Mouse (Mus musculus): ENCODE data around the gene Gata1. TPM values are rescaled to one million over a fixed set of nuclear protein-coding genes. Genes with fewer than 3 reads are reported as not detected.
"Not testable (repeated sequence)": the region's sequence is repeated elsewhere in the genome, so short reads cannot be mapped to it uniquely, and the experiment has no call there.

The Gata1 gene
- polyA plus RNA-seq (2016; fragmentation: Nextera tagmentation; extraction: Ambion mirVana), result 1.2 and 1.5 TPM in 2 replicates

DNA sequence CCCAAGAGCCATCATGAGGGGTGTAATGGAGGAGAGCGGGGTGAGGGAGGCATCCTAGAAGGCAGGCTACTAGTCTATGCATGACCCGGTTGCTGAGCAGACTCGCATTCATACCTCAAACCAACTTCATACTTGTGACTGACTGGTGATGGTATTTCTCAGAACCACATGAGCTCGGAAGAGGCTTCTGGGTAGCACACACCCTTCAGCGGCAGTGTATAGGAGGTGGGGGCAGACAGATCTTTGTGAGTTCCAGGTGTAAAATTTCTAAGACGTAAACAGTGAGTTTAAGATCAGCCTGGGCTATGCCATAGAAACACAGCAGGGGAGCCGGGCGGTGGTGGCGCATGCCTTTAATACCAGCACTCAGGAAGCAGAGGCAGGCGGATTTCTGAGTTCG is at the start of gene Gata1:
Gene Gata1, minus strand, starts transcription at position 180 of the 400 bp plus-strand sequence.
- WGBS, result 94% methylated on average over 11 of the region's 11 CpGs
- H3K4me2 ChIP-seq (replicated peaks), result no peak within 1 kb of the TSS
- no peaks in the 10 kb centered on the region for H3K27me3 ChIP-seq (replicated peaks)
- no peaks in the 10 kb centered on the region for H3K36me3 ChIP-seq
- no peaks in the 10 kb centered on the region for H3K4me1 ChIP-seq
- ATAC-seq (ENCODE audit: low FRiP score, low read depth), result no peak
- H3K9ac ChIP-seq, result no peak within 1 kb of the TSS
- H3K27ac ChIP-seq, result no peak within 1 kb of the TSS
- no peak within 1 kb of the TSS for H3K4me3 ChIP-seq
- no peaks in the 10 kb centered on the region for H3K9me3 ChIP-seq

DNA sequence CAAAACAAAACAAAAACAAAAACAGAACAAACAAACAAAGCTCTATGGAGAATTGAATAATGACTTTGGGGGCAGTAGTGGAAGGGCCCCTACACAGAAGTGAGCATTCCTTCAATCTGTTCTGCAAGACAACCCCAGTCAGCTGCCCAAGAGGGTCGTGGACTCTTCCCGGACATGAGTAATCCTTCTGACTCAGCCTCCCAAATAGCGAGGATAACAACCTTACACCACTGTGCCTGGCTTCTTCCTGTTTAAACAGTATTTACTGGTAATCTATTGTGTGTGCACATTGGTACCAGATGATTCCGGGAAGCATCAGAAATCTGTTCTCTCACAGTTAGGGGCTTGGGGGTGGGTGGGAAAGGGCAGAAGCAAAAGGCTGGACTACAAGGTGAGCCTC is 48.9 kb upstream of the Gata1 start:
- no peaks in the 10 kb centered on the region for H3K27me3 ChIP-seq (replicated peaks)

DNA sequence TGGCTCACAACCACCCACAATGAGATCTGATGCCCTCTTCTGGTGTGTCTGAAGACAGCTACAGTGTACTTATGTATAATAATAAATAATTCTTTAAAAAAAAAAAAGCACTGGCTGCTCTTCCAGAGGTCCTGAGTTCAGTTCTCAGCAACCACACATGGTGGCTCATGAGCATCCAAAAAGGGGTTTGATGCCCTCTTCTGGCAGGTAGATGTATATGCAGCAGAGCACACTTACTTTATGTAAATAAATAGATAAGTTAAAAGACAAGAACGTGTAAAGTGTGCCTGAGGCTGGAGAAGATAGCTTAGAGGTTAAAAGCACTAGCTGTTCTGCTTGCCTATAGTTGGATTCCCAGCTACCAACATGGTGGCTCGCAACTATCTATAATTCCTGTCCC is 46.9 kb upstream of the Gata1 start:
- no peak for ATAC-seq (ENCODE audit: low FRiP score, low read depth)
- no peak overlapping the region for H3K9ac ChIP-seq
- no peak overlapping the region for H3K4me2 ChIP-seq (replicated peaks)
- no peaks in the 10 kb centered on the region for H3K36me3 ChIP-seq
- H3K27ac ChIP-seq, result no peak overlapping the region
- no peaks in the 10 kb centered on the region for H3K9me3 ChIP-seq
- H3K27me3 ChIP-seq (replicated peaks), result no peaks in the 10 kb centered on the region
- no peaks in the 10 kb centered on the region for H3K4me1 ChIP-seq
- WGBS, result 83% methylated on average over 2 of the region's 2 CpGs
- H3K4me3 ChIP-seq, result no peak overlapping the region

More for the DNA sequence above, 48.9 kb upstream of the Gata1 start:
- H3K36me3 ChIP-seq, result no peaks in the 10 kb centered on the region
- H3K9me3 ChIP-seq, result no peaks in the 10 kb centered on the region
- H3K27ac ChIP-seq, result no peak overlapping the region
- no peaks in the 10 kb centered on the region for H3K4me1 ChIP-seq
- ATAC-seq (ENCODE audit: low FRiP score, low read depth), result no peak
- H3K4me2 ChIP-seq (replicated peaks), result no peak overlapping the region
- no peak overlapping the region for H3K9ac ChIP-seq
- 73% methylated on average over 4 of the region's 4 CpGs for WGBS
- no peak overlapping the region for H3K4me3 ChIP-seq

DNA sequence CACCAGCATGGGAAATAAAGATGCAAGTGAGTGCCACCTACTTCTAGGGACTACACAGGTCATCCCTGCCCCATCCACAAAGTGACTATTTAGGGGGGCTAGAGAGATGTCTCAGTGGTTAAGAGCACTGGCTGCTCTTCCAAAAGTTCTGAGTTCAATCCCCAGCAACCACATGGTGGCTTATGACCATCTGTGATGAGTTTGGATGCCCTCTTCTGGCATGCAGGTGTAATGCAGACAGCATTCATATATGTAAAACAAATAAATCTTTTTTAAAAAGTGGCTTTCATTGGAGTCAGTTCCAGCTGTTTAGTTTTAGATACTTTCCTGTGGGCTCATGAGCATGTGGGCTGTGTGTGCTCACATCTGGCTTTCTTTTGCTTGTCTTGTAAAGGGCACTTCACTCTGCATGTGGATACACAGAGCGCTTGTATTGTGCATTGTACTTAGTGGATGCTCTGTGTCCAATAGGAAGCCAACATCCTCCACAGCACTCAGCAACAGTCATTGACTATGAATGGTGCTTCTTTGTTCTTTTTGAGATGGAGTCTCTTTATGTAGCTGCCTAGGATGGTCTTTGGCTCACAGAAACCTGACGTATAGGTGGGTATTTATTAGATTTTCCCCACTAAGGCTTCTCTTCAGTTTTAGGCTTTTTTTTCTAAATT is 42.4 kb upstream of the Gata1 start:
- Histone ChIP-seq H3K27ac (no peak overlapping the region), H3K27me3 (replicated peaks) (no peaks in the 10 kb centered on the region), H3K4me3 (no peak overlapping the region), H3K9ac (no peak overlapping the region), H3K36me3 (no peaks in the 10 kb centered on the region), H3K9me3 (no peaks in the 10 kb centered on the region), H3K4me2 (replicated peaks) (no peak overlapping the region), H3K4me1 (no peaks in the 10 kb centered on the region)
- ATAC-seq (ENCODE audit: low FRiP score, low read depth), result no peak
- WGBS, result 55% methylated on average over 2 of the region's 2 CpGs

DNA sequence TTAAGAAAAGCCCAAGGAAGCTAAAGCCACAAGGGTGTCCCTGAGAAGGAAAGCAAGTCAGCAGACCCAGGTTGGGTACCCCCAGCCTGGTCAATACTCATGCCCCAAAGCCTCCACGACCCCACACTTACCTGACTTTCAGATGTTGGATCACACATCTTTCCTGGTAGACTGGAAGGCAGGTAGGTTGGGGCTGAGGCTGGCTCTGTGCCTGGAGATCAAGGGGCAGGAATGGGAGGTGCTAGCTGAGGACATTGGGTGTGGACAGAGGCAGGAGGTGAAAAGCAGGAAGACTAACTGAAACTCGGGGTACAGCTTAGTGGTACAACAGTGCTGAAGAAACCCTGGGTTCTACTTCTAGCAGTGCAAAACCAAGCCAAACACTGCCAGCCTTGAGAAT is 40.4 kb upstream of the Gata1 start, which contains the start of gene Glod5:
Gene Glod5, minus strand, starts transcription at position 207 of the 400 bp plus-strand sequence.
- no peak for ATAC-seq (ENCODE audit: low FRiP score, low read depth)
- 65% methylated on average over 2 of the region's 2 CpGs for WGBS
- H3K27ac ChIP-seq, result no peak within 1 kb of the TSS
- H3K36me3 ChIP-seq, result no peaks in the 10 kb centered on the region
- no peaks in the 10 kb centered on the region for H3K4me1 ChIP-seq
- H3K4me3 ChIP-seq, result no peak within 1 kb of the TSS
- H3K27me3 ChIP-seq (replicated peaks), result no peaks in the 10 kb centered on the region
- H3K9ac ChIP-seq, result no peak within 1 kb of the TSS
- no peak within 1 kb of the TSS for H3K4me2 ChIP-seq (replicated peaks)
- no peaks in the 10 kb centered on the region for H3K9me3 ChIP-seq

DNA sequence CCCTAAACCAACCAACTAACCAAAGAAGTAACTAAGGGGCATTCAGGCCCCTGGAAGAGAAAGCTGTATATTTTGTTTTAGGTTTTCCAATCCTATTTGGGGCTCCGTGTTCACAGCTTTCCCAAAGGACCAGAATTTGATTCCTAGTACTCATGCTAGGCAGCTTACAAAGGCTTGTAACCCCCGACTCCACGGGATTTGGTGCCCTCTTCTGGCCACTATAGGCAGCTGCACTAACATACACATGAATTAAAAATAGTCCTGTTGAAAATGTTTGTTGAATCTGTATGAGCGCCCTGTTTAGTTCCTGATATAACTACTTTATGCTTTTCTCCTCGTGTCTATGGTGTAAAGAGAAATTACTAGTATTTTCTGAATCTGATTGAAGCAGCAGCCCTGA is 39.3 kb upstream of the Gata1 start:
- Histone ChIP-seq H3K36me3 (no peaks in the 10 kb centered on the region), H3K9ac (no peak overlapping the region), H3K4me3 (no peak overlapping the region), H3K4me2 (replicated peaks) (no peak overlapping the region), H3K27me3 (replicated peaks) (no peaks in the 10 kb centered on the region), H3K27ac (no peak overlapping the region), H3K9me3 (no peaks in the 10 kb centered on the region), H3K4me1 (no peaks in the 10 kb centered on the region)
- ATAC-seq (ENCODE audit: low FRiP score, low read depth), result no peak
- WGBS, result 11% methylated on average over 5 of the region's 5 CpGs

DNA sequence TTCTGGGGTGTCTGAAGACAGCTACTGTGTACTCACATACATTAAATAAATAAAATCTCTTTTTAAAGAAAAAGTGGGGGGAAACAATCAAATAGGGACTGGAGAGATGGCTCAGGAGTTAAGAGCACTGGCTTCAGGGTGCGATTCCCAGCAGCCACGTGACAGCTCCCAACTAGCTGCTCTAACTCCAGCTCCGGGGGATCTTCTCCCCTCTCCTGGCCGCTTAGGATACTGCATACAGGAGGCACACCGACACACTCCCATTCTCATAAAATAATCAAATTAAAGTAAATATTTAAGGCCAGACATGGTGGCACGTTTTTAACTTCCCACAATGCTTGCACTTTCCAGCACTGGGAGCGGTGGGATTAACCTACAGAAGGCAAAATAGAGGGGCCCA is 37.8 kb upstream of the Gata1 start:
- H3K4me1 ChIP-seq, result not testable (repeated sequence)
- 29% methylated on average over 7 of the region's 7 CpGs for WGBS

DNA sequence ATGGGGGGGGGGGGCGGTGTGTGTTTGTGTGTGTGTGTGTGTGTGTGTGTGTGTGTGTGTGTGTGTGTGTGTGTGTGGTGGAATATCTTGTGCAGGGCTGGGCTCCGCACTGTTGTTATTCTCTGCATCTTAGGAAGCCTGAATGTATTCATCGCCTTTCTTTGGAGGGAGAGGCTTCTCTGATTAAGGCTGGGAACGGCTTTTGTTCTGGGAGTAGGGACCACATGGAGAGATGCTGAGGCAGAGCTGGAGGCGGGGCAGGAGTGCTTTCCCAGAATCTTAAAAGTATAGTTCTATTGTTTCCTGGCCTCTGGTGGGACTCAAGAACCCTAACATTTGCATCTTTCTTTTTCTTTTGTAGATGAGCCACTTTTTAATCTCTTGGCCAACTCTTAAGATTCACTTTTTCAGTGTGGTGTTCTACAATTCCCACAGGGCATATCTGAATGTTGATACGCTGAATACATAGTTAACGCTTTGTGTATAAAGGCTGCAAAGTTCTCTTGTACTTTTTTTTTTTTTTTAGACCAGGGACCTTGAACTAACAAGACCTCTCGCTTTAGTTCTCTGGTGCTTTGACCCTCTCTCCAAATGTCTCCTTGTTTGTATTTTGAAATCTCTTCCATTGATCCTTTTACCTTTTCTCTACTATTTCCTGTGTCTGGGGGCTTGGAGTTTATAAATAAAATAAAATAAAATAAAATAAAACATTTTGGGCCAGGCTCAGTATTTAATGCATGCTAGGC is 35.9 kb upstream of the Gata1 start:
- 19% methylated on average over 7 of the region's 8 CpGs for WGBS
- Histone ChIP-seq H3K4me2 (replicated peaks) (no peak overlapping the region), H3K4me1 (no peaks in the 10 kb centered on the region), H3K4me3 (no peak overlapping the region), H3K9ac (no peak overlapping the region), H3K9me3 (no peaks in the 10 kb centered on the region), H3K27me3 (replicated peaks) (no peaks in the 10 kb centered on the region), H3K36me3 (no peaks in the 10 kb centered on the region), H3K27ac (no peak overlapping the region)
- no peak for ATAC-seq (ENCODE audit: low FRiP score, low read depth)

More for the DNA sequence above, 37.8 kb upstream of the Gata1 start:
- not testable (repeated sequence) for H3K4me2 ChIP-seq (replicated peaks); ATAC-seq (ENCODE audit: low FRiP score, low read depth); H3K27me3 ChIP-seq (replicated peaks); H3K36me3 ChIP-seq; H3K27ac ChIP-seq; H3K9ac ChIP-seq; H3K4me3 ChIP-seq; H3K9me3 ChIP-seq

DNA sequence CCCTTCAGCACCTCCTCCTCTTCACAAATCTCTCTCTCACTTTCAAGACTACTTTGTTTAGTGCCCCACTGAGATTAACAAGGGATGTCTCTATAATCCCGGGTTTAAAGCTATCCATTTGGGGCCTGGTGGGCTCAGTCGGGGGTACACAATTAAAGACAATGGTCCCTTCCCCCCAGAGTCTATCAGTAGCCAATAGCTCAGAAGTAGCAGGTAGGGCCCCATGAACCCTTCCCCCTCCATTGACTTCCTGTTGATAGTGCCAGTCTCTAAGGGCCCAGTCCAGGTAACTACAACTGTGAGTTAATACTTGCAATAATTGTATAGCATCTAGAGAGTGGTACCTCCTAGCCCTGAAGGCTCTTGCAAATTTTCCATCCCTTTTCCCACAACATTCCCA is 35.3 kb upstream of the Gata1 start:
- no peak; the same call in 1 of the 2 replicates for ATAC-seq (ENCODE audit: low FRiP score, low read depth)

DNA sequence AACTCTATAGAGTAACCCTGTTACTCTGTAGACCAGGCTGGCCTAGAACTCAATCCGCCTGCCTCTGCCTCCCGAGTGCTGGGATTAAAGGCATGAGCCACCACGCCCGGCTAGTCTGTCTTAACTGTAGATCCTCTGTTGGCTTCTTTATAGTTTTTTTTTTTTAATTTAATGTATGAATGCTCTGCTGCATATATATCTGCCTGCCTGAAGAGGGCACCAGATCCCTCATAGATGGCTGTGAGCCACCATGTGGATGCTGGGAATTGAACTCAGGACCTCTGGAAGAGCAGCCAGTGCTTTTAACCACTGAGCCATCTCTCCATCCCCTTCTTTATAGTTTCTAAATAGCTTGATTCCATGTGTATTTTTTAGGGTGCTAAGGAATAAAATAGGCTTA is 31.5 kb upstream of the Gata1 start:
- not testable (repeated sequence) for H3K27ac ChIP-seq; H3K27me3 ChIP-seq (replicated peaks); H3K4me1 ChIP-seq; ATAC-seq (ENCODE audit: low FRiP score, low read depth); H3K9ac ChIP-seq; H3K4me2 ChIP-seq (replicated peaks); H3K36me3 ChIP-seq; H3K4me3 ChIP-seq; H3K9me3 ChIP-seq
- WGBS, result 91% methylated on average over 4 of the region's 4 CpGs

More for the DNA sequence above, 35.3 kb upstream of the Gata1 start:
- Histone ChIP-seq H3K4me1 (no peaks in the 10 kb centered on the region), H3K4me2 (replicated peaks) (no peak overlapping the region), H3K9me3 (no peaks in the 10 kb centered on the region), H3K36me3 (no peaks in the 10 kb centered on the region), H3K9ac (no peak overlapping the region), H3K27ac (no peak overlapping the region), H3K4me3 (no peak overlapping the region), H3K27me3 (replicated peaks) (no peaks in the 10 kb centered on the region)
- WGBS, result 14% methylated on average over 2 of the region's 2 CpGs

DNA sequence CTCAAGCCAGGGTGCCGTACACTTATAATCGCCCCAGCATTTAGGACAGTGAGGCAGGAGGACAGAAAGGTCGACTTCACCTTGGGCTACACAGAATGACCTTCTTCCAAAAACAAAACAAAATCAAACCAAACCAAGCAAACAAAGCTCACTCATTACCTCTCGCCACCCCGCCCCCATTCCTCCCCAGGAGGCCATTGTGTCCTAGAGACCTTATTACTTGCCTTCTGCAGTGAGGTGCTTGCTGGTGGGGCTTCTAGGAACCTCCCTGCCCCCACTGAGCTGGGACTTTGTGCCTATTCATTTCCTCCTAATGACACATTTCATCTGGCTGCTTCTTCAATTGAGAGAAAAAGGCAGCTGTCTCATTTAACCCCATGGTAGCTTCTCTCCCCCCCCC is 30.7 kb upstream of the Gata1 start:
- Histone ChIP-seq H3K27me3 (replicated peaks) (no peaks in the 10 kb centered on the region), H3K4me2 (replicated peaks) (no peak overlapping the region), H3K9me3 (no peaks in the 10 kb centered on the region), H3K4me3 (no peak overlapping the region), H3K4me1 (no peaks in the 10 kb centered on the region), H3K36me3 (no peaks in the 10 kb centered on the region), H3K9ac (no peak overlapping the region), H3K27ac (no peak overlapping the region)
- ATAC-seq (ENCODE audit: low FRiP score, low read depth), result no peak
- 27% methylated on average over 5 of the region's 5 CpGs for WGBS

DNA sequence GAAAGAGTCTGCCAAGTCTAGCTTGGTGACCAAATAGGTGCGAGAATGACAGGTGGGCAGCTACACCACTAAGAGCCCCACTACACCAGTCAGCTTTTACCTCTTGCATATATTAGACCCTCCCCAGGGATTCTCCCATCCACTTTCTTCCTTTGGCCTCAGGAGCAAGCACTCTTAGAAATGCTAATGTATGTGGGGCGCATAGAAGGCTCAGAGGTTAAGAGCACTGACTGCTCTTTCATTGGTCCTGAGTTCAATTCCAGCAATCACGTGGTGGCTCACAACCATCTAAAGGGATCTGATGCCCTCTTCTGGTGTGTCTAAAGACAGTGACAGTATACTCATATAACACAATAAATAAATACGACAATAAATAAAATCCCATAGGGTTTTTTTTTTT is 25.1 kb upstream of the Gata1 start:
- H3K36me3 ChIP-seq, result no peaks in the 10 kb centered on the region
- no peaks in the 10 kb centered on the region for H3K4me1 ChIP-seq
- no peak overlapping the region for H3K9ac ChIP-seq
- WGBS, result 44% methylated on average over 4 of the region's 4 CpGs
- no peaks in the 10 kb centered on the region for H3K27me3 ChIP-seq (replicated peaks)
- no peak overlapping the region for H3K27ac ChIP-seq
- H3K4me2 ChIP-seq (replicated peaks), result no peak overlapping the region
- no peak overlapping the region for H3K4me3 ChIP-seq
- ATAC-seq (ENCODE audit: low FRiP score, low read depth), result no peak
- H3K9me3 ChIP-seq, result no peaks in the 10 kb centered on the region

DNA sequence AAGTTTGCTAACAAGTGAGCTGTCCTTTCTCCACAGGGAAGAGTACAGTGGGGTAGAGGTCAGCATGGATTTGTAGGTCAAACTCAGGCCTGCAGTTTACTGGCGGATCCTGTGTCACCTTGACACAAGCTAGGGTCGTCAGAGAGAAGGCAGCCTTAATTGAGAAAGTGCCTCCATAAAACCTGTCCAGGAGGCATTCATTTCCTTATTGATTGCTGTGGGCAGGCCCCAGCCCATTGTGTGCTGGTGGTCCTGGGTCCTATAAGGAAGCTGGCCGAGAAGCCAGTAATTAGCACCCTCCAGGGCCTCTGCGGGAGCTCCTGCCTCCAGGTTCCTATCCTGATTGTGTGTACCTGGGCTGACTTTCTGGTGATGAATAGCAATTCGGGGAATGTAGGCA is 24.1 kb upstream of the Gata1 start:
- WGBS, result 21% methylated on average over 5 of the region's 5 CpGs
- no peak overlapping the region for H3K9ac ChIP-seq
- no peaks in the 10 kb centered on the region for H3K36me3 ChIP-seq
- H3K27ac ChIP-seq, result no peak overlapping the region
- H3K27me3 ChIP-seq (replicated peaks), result no peaks in the 10 kb centered on the region
- no peak for ATAC-seq (ENCODE audit: low FRiP score, low read depth)
- no peaks in the 10 kb centered on the region for H3K9me3 ChIP-seq
- no peaks in the 10 kb centered on the region for H3K4me1 ChIP-seq
- H3K4me2 ChIP-seq (replicated peaks), result no peak overlapping the region
- H3K4me3 ChIP-seq, result no peak overlapping the region
